Mouse (Mus musculus) ES-Bruce4 (cell line): ENCODE measurements around the gene Gnat1.

ENCODE experiments used
- CTCF ChIP-seq: IDR thresholded peaks from one replicate; pipeline ENCODE4 v1.8.1; 2011; ENCODE audit warnings: low read depth, low read length
- POLR2A ChIP-seq: IDR thresholded peaks from one replicate; pipeline ENCODE4 v1.8.1; 2011; ENCODE audit warnings: low read length; ENCODE audit not compliant: insufficient read depth

DNA sequence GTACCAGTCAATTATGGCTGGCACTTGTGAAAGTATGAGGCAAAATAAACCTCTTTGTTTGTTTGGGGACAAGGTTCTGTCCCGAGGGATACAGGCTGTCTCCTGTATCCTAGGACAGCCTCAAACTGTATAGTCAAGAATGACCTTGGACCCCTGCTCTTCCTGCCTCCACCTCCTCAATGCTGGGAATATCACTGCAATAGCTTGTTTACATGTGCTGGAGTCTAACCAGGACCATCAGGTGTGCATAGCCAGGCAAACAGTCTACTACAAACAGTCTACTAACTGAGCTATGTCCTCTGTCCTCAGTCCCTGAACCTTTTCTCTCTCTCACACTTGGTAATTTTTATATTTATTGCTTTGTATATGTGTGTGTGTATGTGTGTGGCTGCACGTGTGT, 26.0 kb downstream of the Gnat1 start:
- no peak for TF ChIP-seq CTCF
- TF ChIP-seq POLR2A: no peak
